Mouse (Mus musculus) erythroid progenitor cell, adult 5-6 weeks (primary cell): ENCODE results near the gene Sept9. TPM values are rescaled to one million over a fixed set of nuclear protein-coding genes. Genes with fewer than 3 reads are reported as not detected.
"Not testable (repeated sequence)": the region's sequence is repeated elsewhere in the genome, so short reads cannot be mapped to it uniquely, and the experiment has no call there.

ENCODE experiments used
- ATAC-seq: replicated peaks from 2 replicates; pipeline ENCODE4 v1.8.0; 2016; ENCODE audit warnings: moderate number of reproducible peaks, mild to moderate bottlenecking, moderate TSS enrichment, inconsistent platforms; ENCODE audit not compliant: poor library complexity, low FRiP score, severe bottlenecking
- total RNA-seq, 2 experiments: library from RNA; stranded (forward) in 1 of 2; stranded (reverse) in 1 of 2; fragments of 150-400 nt in 1 of 2; fragments of 186-747, 209-891 nt in 1 of 2; gene quantifications; 2 replicates each; pipeline versions ENCODE4 v1.2.3 to v1.2.4; 2015 to 2017; ENCODE audit warnings: low replicate concordance in 2 of 2

Gene Sept9
- total RNA-seq, 2 experiments from 2014 or later, result 15.1 to 16.0 TPM

GRCm38 (mm10) chr11:117320482-117320881, 121.0 kb downstream of the Sept9 start:
- ATAC-seq, result no peak; the same call in 1 of the 2 replicates

- no peak for ATAC-seq
Observed at GRCm38 (mm10) chr11:117321311-117321971, 122.0 kb downstream of the Sept9 start.

GRCm38 (mm10) chr11:117322311-117322710, 122.8 kb downstream of the Sept9 start:
- no peak for ATAC-seq

DNA sequence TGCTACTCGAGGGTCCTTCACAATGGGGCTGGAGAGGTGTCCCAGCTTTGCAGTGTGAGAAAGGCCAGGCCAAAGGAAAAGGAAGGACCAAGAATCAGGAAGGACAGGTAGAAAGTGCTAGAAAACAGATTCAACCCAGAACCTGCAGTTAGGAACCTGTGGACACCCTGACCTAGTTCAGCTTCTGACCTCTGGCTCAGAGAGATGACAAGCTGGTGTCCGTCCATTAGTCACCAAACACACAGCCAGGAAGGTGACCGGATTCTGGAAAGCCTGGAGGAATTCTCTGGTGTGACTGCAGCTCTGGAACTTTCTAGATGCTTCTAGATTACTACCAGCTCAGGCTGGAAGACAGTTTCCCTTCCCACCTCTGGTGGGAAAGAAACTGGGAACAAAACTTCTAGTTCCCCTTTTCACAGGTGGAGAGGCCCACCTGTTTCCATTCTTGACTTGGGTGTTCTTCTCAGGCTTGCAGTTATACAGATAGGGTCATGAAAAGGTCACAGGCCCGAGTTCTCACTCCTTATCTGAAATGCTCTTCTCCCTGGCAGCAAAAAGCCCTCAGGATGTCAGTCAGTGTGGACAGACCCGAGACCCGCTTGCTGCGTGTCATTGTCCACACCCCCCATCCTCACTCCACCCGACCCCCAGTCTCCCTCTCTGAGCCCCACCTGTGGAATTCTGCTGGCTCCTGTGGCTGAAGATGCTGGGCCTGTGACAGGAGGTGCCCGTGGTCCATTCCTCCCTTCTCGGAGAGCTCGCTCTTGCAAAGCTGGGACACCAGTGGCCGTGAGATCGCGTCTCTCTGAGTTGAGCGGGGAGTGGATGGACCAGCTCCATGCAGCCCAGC, 123.5 kb downstream of the Sept9 start:
- ATAC-seq, result no peak

- ATAC-seq, result no peak
Observed at GRCm38 (mm10) chr11:117323976-117324574, 124.6 kb downstream of the Sept9 start.

DNA sequence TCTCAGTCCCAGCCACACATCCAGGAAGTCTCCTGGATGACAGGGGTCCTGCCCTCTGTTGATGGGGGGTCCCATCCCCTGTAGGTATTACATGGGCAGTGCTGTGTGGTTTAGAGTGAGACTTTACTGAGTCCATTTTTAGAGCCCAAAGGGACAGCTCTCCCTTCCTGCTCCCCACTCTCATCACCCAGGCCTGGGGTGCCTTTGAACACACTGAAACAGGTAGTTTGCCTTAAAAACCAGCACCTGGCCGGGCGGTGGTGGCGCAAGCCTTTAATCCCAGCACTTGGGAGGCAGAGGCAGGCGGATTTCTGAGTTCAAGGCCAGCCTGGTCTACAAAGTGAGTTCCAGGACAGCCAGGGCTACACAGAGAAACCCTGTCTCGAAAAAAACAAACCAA, 125.3 kb downstream of the Sept9 start:
- not testable (repeated sequence) for ATAC-seq

DNA sequence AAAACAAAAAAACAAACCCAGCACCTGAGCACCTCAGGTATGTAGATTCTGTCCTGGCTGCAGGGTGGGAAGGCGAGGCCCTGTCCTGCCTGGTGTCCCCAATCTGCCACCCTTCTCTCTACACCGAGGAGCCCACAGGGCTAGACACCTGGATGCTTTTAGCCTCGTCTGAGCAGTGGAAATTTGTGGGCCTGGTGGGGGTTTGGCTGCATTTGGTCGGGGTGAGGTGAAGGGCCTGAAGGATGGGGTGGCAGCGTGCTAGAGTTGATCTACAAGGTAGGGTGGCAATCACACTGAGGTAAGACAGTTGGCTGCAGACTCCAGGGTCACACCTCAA, 125.6 kb downstream of the Sept9 start:
- ATAC-seq, result no peak

- ATAC-seq, result no peak
Observed at GRCm38 (mm10) chr11:117325468-117326139, 126.1 kb downstream of the Sept9 start.

GRCm38 (mm10) chr11:117326140-117326725, 126.8 kb downstream of the Sept9 start:
- ATAC-seq, result no peak

DNA sequence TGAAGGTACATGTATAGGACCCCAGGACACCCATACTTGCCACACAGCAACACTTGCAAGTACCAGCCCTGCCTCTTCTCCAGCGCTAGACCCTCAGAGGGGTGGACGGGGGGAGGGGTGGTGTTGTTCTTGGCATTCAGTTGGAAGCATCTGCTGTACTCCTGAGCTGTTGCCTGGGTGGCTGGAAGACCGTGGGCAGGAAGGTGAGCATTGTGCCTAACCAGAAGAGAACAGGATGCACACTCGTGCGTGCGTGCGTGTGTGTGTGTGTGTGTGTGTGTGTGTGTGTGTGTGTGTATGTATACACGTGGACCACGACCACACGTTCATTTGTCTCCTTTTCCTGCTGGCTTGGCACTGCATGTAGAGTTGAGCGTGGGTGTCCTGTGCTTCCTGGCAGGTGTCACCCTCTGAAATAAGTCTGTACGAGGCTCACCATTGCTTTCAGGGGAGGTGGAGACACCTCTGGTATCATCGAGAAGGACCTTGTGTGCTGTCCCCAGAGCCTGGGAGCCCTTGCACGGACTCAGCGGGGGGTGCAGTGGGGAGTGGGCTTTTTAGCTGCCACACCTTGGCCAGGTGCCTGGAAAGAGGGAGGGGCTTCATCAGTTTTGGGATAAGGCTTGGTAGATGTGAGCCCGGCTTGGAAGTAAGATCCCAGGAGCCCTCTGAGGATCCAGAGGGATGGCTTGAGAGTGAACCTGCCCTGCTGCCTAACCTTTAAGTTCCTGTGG, 127.6 kb downstream of the Sept9 start:
- ATAC-seq, result no peak

DNA sequence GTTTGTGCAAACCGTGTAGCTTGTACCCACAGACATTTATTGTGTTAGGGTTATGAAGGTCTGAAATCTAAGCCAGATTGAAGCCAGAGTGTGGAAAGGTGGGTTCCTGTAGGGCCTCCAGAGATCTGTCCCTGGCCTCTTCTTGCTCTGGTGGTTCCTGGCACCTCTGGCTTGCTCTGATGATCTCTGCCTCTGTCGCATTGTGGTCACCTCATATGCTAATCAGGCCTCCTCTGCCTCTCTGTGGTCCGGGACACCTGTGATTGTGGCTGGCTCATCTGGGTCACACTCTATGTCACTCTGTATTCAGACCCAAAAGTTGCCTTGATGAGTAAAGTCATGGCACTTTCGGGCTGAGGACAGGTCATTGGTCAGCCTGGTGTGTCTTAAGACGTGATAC, 128.2 kb downstream of the Sept9 start:
- no peak for ATAC-seq

- ATAC-seq, result no peak
Observed at GRCm38 (mm10) chr11:117330076-117330950, 130.9 kb downstream of the Sept9 start.

DNA sequence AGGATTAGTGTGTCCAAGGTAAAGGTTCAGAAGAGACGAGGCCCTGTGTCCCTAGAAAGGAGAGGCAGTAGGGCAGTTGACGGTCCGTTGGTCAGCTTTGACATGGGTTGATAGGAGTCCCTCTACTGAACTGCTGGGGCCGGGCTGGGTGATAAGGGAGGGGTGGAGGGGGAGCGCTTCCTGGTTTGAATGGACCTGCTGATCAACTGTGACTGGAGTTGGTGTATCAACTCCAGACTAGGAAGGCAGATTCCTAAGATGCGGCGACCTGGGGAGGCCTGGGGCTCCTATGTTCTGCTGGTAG, 131.4 kb downstream of the Sept9 start:
- ATAC-seq, result no peak

- no peak for ATAC-seq
Observed at GRCm38 (mm10) chr11:117331361-117332241, 132.1 kb downstream of the Sept9 start.

GRCm38 (mm10) chr11:117332242-117333149, 133.0 kb downstream of the Sept9 start:
- no peak for ATAC-seq

DNA sequence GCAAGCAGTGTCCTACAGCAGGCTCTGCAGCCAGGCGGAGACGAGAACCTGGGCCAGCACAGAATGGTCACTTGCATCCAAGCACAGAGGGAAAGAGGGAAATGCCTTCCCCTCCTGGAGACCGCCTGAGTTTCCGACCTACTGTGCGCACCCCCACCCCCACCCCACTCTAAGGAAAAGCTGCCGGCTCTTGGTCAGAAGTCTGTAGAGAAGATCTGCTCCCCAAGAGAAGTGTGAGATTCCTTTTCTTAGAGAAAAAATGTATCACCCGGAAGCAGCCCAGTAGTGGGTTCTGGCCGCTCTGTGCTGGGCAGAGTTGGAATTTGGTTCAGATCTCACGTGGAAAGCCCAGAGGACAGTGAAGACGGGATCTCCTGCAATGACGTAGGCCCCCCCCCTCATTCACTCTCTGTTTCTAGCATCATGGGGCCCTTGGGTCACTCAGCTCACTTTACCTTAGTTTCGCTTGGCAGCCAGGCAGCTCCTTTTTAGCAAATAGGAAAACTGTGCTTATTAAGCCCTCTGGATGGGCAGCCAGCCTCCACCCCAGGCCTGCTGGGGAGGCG, 133.8 kb downstream of the Sept9 start:
- no peak for ATAC-seq
